Mouse (Mus musculus) MN1 (cell line): ENCODE results near the gene Arhgef26.

Experiments
- DNase-seq: peaks from one replicate; pipeline ENCODE4 v3.0.0-alpha.2; 2016; ENCODE audit warnings: low spot score

Arhgef26 gene

GRCm38 (mm10) chr3:62338044-62338443 is at the start of gene Arhgef26:
Arhgef26 (plus strand) TSS chr3:62338344.
- DNase-seq: no peak

DNA sequence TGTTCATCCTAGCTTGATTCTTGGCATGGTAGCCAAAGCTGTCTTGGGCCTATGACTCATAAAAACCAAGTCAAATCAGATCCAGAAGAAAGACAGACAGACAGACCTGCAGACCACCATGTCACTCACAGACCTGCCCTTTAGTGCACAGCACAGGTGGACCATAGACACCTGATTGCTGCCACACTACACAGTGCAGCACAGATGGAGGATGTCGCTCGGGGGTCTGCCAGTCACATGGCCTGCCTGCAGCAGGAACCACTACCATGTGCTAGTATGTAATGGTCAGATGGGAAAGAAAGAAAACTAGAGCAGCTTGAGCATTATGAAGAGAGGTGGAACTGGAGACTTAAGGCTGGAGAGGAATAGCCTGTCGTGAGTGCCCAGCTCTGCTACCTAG is 27.7 kb upstream of the Arhgef26 start:
- no peak for DNase-seq

DNA sequence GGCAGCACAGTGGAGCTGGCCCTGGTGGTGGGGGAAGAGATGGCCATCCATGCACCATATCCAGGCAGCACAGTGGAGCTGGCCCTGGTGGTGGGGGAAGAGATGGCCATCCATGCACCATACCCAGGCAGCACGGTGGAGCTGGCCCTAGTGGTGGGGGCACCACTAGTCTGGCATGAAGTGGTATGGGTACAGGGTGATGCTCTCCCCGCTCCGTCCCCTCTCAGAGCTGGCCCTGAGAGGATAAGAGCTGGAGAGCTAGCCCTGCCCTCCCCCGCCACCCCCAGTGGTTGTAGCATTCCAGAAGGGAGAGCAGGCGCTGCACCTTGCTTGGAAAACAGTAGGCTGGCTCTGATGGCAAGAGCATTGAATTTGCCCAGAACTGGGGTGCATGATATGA is 26.9 kb upstream of the Arhgef26 start:
- DNase-seq: no peak

- DNase-seq: no peak
These were observed 13.4 kb upstream of the Arhgef26 start for GRCm38 (mm10) chr3:62324708-62325107.

- DNase-seq: no peak
These were observed 10.2 kb upstream of the Arhgef26 start for GRCm38 (mm10) chr3:62327903-62328302.

DNA sequence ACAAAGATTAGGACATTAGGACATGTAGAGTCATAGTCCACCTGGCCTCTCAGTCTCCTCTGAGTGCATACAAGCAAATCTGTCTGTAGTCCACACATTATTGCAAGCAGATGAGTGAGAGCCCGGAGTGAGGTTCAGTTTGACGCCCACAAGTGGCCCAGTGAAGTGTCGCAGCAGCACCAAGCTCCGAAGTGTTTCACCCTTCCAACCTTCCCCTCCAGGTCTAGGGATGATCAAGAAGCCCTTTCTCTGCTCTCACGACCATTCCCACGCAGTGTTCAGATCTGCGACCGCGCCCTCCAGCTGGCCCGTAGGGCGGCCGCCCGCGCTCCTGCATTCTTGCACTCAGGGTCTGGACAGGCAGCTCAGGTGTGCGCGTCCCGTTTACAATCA is 313 bp downstream of the Arhgef26 start:
- DNase-seq: no peak

DNA sequence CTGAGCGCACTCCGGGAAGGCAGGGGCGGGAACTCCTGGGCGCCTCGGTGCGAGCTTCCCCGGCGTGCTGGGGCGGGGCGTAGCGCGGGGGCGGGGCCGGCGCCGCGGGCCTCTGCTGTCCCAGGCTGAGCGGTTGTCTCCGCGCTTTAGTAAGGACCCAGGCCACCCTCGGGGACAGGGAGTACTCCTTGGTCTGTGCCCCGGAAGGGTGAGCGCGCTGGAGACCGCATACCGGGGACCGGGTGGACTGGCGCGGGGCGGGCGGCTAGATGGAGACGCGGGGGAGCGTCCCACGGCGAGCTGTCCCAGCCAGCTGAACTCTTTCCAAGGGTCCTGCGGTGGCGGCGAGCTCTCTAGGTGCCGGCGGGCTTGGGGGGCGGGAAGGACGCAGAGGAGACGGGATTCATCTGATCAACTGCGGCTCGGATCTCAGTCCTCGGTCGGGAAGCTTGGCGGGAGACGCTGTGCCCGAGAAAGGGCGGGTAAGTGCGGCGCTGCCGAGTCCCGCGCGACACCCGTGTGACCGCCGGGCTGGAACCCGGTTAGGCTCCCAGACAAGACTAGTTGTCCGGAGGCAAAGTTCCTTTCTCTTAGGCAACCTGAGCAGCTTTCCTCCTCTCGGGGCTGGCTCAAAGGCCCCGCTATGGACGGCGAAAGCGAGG is 841 bp downstream of the Arhgef26 start:
- DNase-seq: no peak

DNA sequence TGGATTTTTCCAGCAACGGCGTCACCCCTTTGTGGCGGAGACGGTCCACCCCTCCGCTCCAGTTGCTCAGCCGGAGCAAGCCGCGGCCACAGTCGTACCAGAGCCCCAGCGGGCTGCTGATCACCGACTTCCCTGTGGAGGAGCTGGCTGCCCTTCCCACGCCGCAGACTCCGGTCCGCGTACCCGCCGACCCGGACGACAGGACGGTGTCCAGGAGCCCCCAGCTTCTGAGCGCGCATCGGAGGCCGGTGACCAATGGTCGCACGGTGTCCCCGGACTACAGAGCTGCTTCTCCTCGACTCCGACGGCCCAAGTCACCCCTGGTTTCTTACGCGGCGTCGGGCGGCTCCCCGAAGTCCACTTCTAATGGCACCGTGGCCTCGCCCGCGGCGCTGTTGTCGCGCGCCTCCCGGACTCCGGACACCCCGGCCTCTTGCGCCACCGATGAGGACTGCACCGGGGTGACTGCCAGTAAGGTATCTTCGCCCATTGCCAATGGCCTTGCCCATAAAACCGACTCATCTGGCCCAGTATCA is 1.4 kb downstream of the Arhgef26 start:
- DNase-seq: no peak

GRCm38 (mm10) chr3:62340154-62340760 is 2.1 kb downstream of the Arhgef26 start:
- DNase-seq: no peak

- DNase-seq: no peak
These were observed 2.7 kb downstream of the Arhgef26 start for GRCm38 (mm10) chr3:62340861-62341260.

DNA sequence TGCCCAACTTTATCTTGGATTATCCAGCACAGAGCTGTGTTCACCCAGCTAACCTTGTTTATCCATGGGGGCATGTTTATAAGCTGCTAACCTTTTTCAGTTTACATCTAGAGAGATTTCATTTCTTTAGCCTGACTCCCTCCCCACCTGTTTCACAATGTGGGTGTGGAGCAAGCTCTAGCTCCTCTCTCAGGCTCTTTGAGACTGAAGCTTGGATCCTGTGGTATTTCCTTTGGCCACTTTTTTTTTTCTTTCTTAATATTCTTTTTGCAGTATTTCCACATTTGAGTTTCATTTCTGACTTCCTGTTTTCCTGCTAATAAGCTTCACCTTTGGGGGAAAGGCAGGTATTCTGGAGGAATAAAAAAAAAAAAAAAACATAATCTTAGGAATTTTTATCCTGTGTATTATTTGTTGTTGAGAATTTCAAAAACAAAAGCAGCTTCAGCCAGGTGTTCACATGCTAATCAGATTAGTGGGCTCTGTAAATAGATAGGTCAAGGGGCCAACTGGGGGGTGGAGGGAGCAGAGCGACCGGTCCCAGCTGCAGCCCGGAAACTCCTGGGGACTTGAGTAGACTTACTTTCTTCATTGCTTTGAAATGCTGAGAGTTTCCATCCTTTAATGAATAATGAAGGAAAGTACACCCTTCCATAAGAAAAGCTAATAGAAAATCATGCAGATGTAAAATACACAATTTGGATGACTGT is 3.5 kb downstream of the Arhgef26 start:
- no peak for DNase-seq

- DNase-seq: no peak
These were observed 10.5 kb downstream of the Arhgef26 start for GRCm38 (mm10) chr3:62348514-62349217.

DNA sequence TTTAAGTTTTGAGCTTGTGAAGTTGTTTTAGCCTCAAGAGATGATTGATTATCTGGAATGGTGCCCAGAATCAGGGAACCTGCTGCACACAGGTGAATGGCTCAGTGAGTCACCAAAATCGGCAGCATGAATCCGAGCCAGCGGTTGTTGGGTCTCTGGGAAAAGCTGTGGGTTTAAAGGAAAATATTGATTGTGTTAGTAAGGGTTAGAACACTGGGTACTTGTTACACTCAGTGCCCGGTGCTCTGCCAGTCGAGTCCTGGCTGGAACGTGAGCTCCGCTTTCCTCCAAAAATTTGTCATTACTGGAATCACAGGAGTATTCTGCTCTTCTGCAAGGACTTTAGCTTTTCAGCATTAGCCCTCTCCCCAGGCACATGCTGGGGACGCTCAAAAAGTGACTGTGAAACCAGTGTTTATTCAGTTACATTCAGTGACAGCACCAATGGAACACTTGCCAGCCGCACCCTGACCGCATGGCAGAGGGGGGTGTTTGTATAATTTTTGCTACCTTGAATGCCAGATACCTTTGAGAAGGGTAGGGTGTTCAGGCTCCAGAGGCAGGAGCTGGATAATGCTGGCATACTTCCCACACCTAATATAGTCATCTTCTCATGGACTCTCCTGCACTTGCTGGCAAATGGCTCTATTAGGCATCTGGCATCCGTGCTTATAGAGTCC is 11.2 kb downstream of the Arhgef26 start:
- no peak for DNase-seq

GRCm38 (mm10) chr3:62352071-62352470 is 13.9 kb downstream of the Arhgef26 start:
- no peak for DNase-seq

- DNase-seq: no peak
These were observed 14.7 kb downstream of the Arhgef26 start for GRCm38 (mm10) chr3:62352876-62353275.

DNA sequence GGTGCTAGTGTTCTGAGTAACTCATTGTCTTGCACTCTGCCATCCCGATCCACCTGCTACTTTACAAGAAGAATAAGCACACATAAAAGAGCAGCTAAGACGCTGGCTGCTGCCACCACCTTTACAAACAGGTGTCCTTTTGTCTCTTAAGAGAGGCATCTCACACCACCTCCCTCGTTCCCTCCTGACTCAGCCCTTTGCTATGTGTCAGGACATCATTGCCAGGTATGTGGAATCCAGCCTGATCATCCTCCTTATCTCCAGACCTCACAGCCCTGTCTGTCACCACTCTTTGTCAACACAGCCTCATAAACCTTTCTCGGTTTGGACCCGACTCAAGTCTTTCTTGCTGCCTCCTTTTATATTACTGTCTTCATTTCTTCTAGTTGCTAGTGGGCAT is 29.7 kb downstream of the Arhgef26 start:
- DNase-seq: no peak

- DNase-seq: no peak
These were observed 34.7 kb downstream of the Arhgef26 start for GRCm38 (mm10) chr3:62372841-62373240.

- DNase-seq: no peak
These were observed 36.2 kb downstream of the Arhgef26 start for GRCm38 (mm10) chr3:62374346-62374745.

DNA sequence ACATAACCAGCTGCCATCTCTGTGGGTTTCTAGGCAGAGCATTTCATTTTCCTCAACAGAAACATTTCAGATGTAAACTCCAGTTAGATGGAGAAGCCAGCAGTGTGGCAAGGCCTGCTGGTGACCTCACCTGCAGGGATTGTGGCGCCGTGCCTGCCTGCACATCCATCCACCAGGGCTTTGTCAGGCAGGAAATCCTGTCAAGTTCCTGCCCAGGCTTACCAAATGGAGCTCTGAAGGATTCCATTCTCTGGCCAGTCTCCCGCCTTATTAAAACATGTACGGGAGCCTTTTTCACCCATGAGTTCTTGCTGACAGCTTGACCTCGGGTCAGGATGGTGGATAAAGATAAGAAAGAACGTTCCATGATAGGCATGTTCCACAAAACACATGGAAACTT is 36.7 kb downstream of the Arhgef26 start:
- DNase-seq: no peak

DNA sequence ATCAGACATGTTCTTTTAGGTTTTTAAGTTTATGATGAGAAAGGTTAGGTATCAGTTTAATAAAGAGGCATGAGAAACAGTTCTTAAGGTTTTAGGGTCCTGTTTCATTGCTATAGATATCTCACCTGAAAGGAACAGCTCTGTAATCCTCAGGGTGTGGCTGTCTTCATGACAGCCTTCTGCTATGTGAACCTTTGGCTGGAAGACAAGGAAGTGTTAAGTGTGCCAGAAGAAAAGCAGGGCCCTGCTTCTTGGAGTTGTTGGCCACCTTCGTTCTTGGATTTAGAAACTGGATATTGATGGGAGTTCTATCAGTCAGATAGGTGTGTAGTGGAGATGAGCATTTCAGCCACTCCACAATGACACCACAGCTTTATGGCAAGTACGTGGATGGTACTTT is 38.6 kb downstream of the Arhgef26 start:
- DNase-seq: no peak

- DNase-seq: no peak
These were observed 41.8 kb downstream of the Arhgef26 start for GRCm38 (mm10) chr3:62379946-62380345.

DNA sequence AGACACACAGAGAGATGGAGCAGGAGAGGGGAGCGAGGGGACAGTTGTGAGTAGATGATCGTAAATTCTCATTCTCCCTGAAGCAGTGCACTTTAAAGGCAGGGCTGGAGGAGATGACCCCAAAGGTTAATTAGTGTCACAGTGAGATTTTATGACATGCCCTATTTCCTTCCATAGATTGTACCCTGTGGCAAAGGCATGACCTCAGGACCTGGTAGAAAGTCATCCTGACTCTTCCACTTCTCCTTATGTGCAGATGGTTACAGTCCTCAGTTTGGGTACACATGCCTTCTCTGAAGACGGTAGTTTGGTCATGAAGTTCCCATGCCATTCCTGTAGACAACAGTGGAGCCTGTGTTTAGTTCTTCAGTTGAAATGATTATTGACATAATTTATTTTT is 42.3 kb downstream of the Arhgef26 start:
- no peak for DNase-seq
